Mouse (Mus musculus) midbrain, embryonic 10.5 days (tissue): ENCODE measurements at regions not wholly inside any gene's neighbourhood (a gene's known extent, or its start where the extent isn't known, plus 50 kb on each side); places are given as distances from the start of the nearest gene placed in this dataset.

Experiments
- DNase-seq: peaks from one replicate; pipeline ENCODE4 v3.0.0-alpha.2; 2017; ENCODE audit warnings: low spot score
- H3K27ac ChIP-seq: fragments of 300-500 bp; sonication (generic); replicated peaks from 2 replicates; pipeline ENCODE4 v1.5.1; 2016; ENCODE audit warnings: mild to moderate bottlenecking
- H3K27me3 ChIP-seq: fragments of 300-500 bp; sonication (generic); 2 replicates; pipeline ENCODE4 v1.6.1; 2016; ENCODE audit warnings: low read depth, mild to moderate bottlenecking; ENCODE audit not compliant: poor library complexity, severe bottlenecking
- H3K36me3 ChIP-seq: fragments of 300-500 bp; sonication (generic); 2 replicates; pipeline ENCODE4 v1.6.1; 2016; ENCODE audit warnings: mild to moderate bottlenecking, moderate library complexity
- H3K4me1 ChIP-seq: fragments of 300-500 bp; sonication (generic); 2 replicates; pipeline ENCODE4 v1.6.1; 2016
- H3K4me3 ChIP-seq: fragments of 300-500 bp; sonication (generic); 2 replicates; pipeline ENCODE4 v1.5.1; 2016; ENCODE audit warnings: mild to moderate bottlenecking, moderate library complexity
- H3K9me3 ChIP-seq: fragments of 300-500 bp; sonication (generic); replicated peaks from 2 replicates; pipeline ENCODE4 v1.6.1; 2016; ENCODE audit warnings: mild to moderate bottlenecking
- WGBS: fragments of 180-500 bp; shearing (Covaris S2); methylation state at CpG from one replicate; pipeline ENCODE4 v1.1.7; 2016; 5-methylcytosine and 5-hydroxymethylcytosine counted together

- peak; percentile 31 for DNase-seq
- Histone ChIP-seq H3K4me1 (peaks cover 23% of the 10 kb centered on the region), H3K9me3 (no peaks in the 10 kb centered on the region), H3K27ac (peak overlapping the region; percentile 63), H3K27me3 (no peaks in the 10 kb centered on the region), H3K36me3 (no peaks in the 10 kb centered on the region), H3K4me3 (no peak overlapping the region)
- 12% methylated on average over 10 of the region's 10 CpGs for WGBS
Measured at GRCm38 (mm10) chr17:79771727-79772126, 56.9 kb upstream of the Cyp1b1 start.

GRCm38 (mm10) chr17:79770911-79771310, 56.0 kb upstream of the Cyp1b1 start:
- Histone ChIP-seq H3K36me3 (no peaks in the 10 kb centered on the region), H3K4me1 (peaks cover 23% of the 10 kb centered on the region), H3K4me3 (no peak overlapping the region), H3K27ac (no peak overlapping the region), H3K9me3 (no peaks in the 10 kb centered on the region), H3K27me3 (no peaks in the 10 kb centered on the region)
- no peak for DNase-seq
- WGBS: 85% methylated on average over 7 of the region's 7 CpGs

GRCm38 (mm10) chr17:79769824-79770223, 55.0 kb upstream of the Cyp1b1 start:
- 92% methylated on average over 6 of the region's 6 CpGs for WGBS
- Histone ChIP-seq H3K27me3 (no peaks in the 10 kb centered on the region), H3K27ac (no peak overlapping the region), H3K4me3 (no peak overlapping the region), H3K4me1 (peaks cover 14% of the 10 kb centered on the region), H3K36me3 (no peaks in the 10 kb centered on the region), H3K9me3 (no peaks in the 10 kb centered on the region)
- DNase-seq: no peak

GRCm38 (mm10) chr17:79768080-79768479, 53.2 kb upstream of the Cyp1b1 start:
- H3K4me1 ChIP-seq: peaks cover 14% of the 10 kb centered on the region
- H3K36me3 ChIP-seq: no peaks in the 10 kb centered on the region
- 87% methylated on average over 2 of the region's 2 CpGs for WGBS
- H3K4me3 ChIP-seq: no peak overlapping the region
- H3K9me3 ChIP-seq: no peaks in the 10 kb centered on the region
- no peak for DNase-seq
- no peak overlapping the region for H3K27ac ChIP-seq
- no peaks in the 10 kb centered on the region for H3K27me3 ChIP-seq

- no peak for DNase-seq
- Histone ChIP-seq H3K27me3 (no peaks in the 10 kb centered on the region), H3K27ac (no peak overlapping the region), H3K4me1 (peaks cover 6% of the 10 kb centered on the region), H3K36me3 (no peaks in the 10 kb centered on the region), H3K9me3 (no peaks in the 10 kb centered on the region), H3K4me3 (no peak overlapping the region)
- WGBS: 87% methylated on average over 7 of the region's 7 CpGs
Measured at GRCm38 (mm10) chr17:79765061-79765794, 50.4 kb upstream of the Cyp1b1 start.
